Mouse (Mus musculus) cerebral cortex, adult 2 months (tissue): ENCODE results near the gene AI182371.

Source experiments
- WGBS: fragments of 180-500 bp; shearing (Covaris S2); methylation state at CpG from one replicate; pipeline ENCODE4 v1.1.7; 2018; 5-methylcytosine and 5-hydroxymethylcytosine counted together

AI182371 gene

DNA sequence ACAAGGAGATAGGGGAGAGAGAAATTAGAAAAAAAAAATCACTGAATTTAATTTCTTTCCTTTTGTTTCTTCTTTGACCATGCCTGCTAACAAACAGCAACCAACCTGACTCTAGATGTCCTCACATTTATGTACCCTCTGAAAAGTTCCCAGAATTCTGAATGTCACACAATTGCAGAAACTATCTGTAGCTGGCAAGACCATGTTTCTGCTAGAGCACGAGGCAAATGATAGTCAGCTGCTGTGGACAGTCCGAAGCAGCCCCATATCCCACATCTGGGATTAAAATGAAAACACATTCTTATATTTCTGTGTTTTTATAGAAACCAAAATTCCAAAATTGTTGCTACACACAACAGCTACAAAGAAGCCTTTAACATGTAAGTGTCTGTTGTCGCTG lies at the start of gene AI182371:
Gene AI182371 (minus strand): TSS at position 101 of the 400 bp plus-strand sequence.
- 97% methylated on average over 3 of the region's 3 CpGs for WGBS

DNA sequence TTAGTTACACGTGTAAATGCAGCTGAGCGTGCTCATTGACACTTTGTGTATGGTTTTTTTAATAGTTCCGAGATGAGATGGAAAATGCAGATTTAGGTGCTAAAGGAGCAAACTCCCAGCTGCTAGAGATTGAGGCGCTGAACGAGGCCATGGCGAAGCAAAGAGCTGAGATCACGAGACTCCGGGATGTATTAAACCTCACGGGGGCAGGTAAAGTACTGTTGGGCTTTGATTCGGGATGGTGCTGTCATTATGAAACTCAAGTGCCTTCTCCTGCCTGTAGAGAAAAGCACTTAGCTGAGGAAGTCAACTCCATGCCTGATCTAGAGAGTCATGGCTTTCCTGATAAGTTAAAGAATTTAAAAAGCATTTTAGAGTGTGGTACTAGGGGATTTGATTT lies 47.5 kb upstream of the AI182371 start:
- 93% methylated on average over 10 of the region's 10 CpGs for WGBS

GRCm38 (mm10) chr2:35141673-35142072 lies 40.3 kb upstream of the AI182371 start:
- WGBS, result 88% methylated on average over 3 of the region's 3 CpGs

DNA sequence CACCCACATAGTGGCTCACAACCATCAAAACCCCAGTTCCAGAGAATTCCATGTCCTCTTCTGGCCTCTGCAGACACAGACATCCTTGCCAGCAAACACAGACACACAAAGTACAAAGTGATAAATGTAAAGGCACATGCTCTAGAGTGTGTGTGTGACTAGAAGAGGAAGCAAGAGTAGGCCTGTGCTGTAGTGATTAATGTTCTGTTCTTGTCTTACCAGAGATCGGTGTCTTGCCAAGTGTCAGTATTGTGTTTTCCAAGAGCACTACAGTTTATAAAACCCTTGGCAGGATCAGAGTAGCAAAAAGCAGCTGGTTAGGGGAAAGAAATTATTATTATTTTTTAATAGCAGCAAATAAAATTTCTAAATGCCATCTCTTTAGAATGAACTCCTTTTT lies 37.2 kb upstream of the AI182371 start:
- WGBS, result 73% methylated on average over 1 of the region's 1 CpGs

DNA sequence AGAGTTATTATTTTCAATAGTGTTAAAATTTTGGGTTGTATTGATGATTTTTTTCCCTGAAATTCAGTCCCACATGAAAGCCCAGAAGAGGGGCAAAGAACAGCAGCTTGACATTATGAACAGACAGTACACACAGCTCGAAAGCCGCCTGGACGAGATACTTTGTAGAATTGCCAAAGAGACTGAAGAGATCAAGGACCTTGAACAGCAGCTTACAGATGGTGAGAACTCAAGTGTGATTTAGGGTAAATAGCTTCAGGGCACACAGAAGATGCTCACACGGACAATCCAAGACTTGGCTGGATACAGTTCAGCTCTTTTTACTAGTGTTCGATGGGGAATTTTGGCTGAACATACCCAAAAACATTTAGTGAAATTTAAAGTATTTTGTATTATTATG lies 32.5 kb upstream of the AI182371 start:
- 75% methylated on average over 5 of the region's 5 CpGs for WGBS

- 13% methylated on average over 5 of the region's 5 CpGs for WGBS
These were observed 31.3 kb upstream of the AI182371 start for GRCm38 (mm10) chr2:35132662-35133055.

DNA sequence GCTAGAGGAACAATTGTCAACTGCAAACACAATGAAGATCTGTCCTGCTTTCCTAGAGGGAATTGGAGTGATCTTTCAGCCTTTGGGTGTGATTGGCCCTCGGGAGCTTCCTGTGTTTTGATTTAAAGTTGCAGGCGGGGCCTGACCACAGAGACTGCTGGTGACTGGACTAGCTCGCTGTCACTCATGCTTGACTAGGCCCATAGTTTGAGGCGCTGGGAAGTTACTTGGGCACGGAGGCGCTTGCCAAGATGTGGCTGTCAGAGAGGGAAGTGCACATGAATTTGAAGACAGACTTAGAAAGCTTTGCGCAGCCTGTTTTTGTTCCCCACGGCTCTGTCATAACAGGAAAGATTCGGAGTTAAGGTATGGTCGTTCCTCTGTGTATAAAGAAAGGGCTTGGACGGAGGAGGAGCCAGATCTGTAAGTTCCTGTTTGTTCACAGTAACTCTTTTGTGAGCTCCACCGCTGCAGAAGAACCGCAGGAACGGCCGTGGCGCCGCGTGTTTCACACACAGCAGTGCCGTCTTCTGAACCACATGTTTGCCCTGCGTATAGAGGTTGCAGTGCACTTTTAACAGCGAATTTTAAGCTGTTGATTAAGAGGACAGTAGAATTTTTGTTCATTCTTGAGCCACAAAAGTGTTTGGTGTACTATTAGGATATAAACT lies 30.8 kb upstream of the AI182371 start:
- WGBS, result 2% methylated on average over 21 of the region's 21 CpGs

- 73% methylated on average over 7 of the region's 7 CpGs for WGBS
These were observed 23.4 kb upstream of the AI182371 start for GRCm38 (mm10) chr2:35124716-35125115.

- WGBS, result 72% methylated on average over 2 of the region's 2 CpGs
These were observed 9.2 kb upstream of the AI182371 start for GRCm38 (mm10) chr2:35110521-35110920.

GRCm38 (mm10) chr2:35109924-35110304 lies 8.6 kb upstream of the AI182371 start:
- WGBS, result 1% methylated on average over 13 of the region's 13 CpGs

- WGBS, result under 1% methylated on average over 62 of the region's 62 CpGs
These were observed 8.0 kb upstream of the AI182371 start, which contains the start of gene Cntrl for GRCm38 (mm10) chr2:35109141-35109923. Cntrl (plus strand) TSS chr2:35109492.

DNA sequence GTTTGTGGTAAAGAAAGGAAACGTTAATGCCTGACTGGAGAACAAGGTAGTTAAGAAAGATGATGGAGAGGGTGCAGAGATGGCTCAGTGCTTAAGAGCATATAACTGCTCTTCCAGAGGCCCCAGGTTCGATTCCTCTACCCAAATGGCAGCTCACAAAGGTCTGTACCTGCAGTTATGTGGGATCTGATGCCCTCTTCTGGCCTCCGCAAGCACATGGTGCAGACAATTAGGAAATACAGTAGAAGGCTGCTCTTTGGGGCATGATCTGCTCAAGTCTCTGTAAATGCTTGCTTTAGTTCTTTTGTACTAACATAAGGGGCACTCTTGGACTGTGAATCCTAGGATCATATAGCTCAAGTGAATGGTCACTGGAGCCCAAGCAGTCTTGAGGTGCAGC lies 7.4 kb upstream of the AI182371 start:
- WGBS, result 25% methylated on average over 3 of the region's 3 CpGs

DNA sequence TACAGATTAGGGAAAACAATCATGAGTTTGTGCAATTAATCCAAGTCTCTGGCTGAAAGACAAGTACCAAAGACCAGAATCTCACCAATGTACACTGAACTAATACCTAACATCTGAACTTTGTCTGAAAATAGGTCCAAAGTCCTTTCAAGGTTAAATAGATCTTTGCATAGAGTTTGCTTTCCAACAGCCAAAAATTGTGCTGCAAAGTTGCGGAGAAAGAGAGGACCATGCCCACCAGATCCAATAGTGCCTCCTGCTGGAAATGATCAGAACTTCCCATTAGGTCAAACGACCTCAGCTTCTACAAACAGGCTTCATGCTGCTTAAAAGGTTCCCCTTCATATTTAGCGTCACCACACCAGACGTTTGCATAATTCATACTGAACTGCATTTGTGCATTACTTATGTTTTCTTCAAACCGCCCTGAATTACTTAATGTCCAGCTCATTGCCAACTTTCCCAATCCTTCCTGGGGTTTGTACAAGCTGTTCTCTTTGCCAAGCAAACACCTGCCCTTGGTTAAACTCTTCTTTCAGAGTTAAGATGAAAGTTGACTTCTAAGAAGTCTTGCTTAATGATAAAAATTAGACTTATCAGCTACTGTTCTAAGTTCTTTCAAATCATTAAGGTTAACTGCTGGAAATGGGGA lies 6.8 kb upstream of the AI182371 start:
- 44% methylated on average over 5 of the region's 5 CpGs for WGBS

DNA sequence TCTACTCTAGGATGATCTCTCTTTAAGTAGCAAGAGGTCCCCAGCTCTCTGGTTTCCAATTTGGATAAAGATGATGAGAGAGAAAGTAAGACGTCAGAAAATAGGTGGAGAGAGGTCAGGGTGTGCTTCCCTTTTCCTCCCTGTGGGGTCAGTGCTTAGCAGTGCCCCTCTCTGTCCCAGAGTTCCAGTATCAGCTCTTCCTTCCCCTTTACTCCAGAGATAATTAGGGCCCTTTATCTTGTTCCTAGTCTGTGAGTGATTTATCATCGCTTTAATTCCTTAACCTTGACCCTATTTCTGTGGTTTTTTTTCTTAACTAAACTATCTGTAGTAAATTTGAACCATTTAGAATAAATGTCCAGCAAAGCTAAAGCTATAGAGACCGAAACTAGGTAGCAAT lies 3.5 kb upstream of the AI182371 start:
- WGBS, result 78% methylated on average over 3 of the region's 3 CpGs

DNA sequence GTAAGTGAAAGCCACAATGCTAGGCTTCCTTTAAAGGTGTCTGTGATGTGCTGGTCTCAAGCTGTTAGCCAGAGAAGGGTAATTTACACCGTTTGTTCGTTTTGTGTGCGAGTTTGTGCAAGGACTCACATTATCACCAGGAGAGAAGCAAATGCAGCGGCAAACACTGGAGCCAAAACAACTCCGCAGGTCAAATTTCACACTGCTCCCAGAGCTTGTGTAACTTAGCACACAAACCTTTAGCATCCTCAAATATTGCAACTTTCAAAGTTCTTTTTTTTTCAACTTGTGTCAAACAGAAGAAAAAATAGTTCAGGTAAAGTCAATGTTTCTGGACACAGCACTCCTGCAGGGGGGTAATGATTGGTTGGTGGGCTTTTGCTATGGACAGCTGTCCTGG lies 2.2 kb upstream of the AI182371 start:
- 88% methylated on average over 5 of the region's 5 CpGs for WGBS

DNA sequence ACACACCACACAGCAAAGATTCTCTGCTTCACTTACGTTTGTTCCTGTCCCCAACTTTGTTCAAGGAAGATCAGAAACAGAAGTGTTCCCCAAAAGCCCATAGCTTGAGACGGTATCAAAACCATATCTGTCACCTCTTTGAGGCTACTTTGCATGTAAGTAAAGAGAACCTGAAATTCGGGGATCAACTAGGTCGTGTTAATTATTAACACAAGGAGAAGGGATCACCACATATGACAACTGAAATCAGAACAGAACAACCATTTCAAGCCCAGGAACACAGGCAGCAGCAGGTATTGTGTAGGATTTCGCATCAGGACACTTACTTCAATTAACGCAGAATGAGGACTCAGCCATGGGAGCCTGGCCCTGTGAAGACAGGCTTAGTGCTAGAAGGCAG lies 814 bp downstream of the AI182371 start:
- WGBS, result 90% methylated on average over 6 of the region's 6 CpGs

- WGBS, result 45% methylated on average over 4 of the region's 4 CpGs
These were observed 13.9 kb downstream of the AI182371 start for GRCm38 (mm10) chr2:35087418-35087817.

GRCm38 (mm10) chr2:35079166-35079565 lies 22.2 kb downstream of the AI182371 start:
- WGBS, result 80% methylated on average over 6 of the region's 6 CpGs

- 87% methylated on average over 3 of the region's 3 CpGs for WGBS
These were observed 27.0 kb downstream of the AI182371 start for GRCm38 (mm10) chr2:35074328-35074727.

GRCm38 (mm10) chr2:35072547-35072946 lies 28.8 kb downstream of the AI182371 start:
- 47% methylated on average over 2 of the region's 2 CpGs for WGBS

DNA sequence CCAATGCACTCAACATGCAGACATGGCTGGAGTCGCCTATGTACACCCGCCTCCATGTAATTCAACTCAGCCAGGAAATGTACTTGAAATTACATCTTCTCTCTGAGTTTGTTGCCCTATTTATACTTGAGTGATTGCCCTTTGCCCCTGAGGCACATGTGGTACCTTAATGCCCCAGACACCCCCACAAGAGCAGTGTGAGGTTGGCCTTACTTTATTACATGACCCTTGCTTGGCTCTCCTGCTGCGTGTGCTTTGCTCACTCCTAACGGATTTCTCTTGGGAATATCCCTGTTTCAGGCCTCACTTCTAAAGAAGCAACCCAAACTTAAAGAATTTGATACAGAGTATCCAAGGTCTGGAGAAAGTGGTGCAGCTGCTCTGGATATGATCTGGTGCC lies 31.1 kb downstream of the AI182371 start:
- WGBS, result 89% methylated on average over 4 of the region's 4 CpGs

GRCm38 (mm10) chr2:35069124-35069523 lies 32.2 kb downstream of the AI182371 start:
- WGBS, result 92% methylated on average over 1 of the region's 1 CpGs

GRCm38 (mm10) chr2:35067117-35067516 lies 34.2 kb downstream of the AI182371 start:
- 85% methylated on average over 11 of the region's 11 CpGs for WGBS
